Mouse (Mus musculus) induced T-regulatory cell, adult 2 months (primary cell): ENCODE measurements at regions not wholly inside any gene's neighbourhood (a gene's known extent, or its start where the extent isn't known, plus 50 kb on each side); places are given as distances from the start of the nearest gene placed in this dataset.
A peak's percentile ranks its signal among the peaks of the same experiment; 100 is the strongest.
"Not testable (repeated sequence)": the region's sequence is repeated elsewhere in the genome, so short reads cannot be mapped to it uniquely, and the experiment has no call there.

Experiments used
- DNase-seq: peaks from one replicate; pipeline ENCODE4 v3.0.0-alpha.2; 2012; ENCODE audit warnings: low read depth

DNA sequence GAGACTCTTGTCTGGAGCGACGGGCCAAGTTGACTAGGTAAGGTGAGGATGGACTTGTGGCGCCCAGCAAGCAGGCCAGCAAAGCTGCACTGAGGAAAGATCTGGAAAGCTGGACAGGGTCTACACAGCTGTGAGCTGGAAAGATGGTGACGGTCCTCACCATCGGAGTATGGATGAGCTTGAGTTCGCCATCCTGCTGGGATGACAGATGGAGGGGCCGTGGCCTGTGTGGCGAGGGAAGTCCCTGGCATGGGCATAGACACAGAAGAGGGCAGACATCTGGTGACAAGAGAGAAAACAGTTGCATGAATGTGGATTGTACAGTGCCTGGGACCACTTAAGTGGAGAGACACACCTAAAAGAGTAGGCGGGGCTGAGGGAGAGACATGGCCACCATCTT, 57.6 kb downstream of the Tmem270 start:
- DNase-seq: no peak

DNA sequence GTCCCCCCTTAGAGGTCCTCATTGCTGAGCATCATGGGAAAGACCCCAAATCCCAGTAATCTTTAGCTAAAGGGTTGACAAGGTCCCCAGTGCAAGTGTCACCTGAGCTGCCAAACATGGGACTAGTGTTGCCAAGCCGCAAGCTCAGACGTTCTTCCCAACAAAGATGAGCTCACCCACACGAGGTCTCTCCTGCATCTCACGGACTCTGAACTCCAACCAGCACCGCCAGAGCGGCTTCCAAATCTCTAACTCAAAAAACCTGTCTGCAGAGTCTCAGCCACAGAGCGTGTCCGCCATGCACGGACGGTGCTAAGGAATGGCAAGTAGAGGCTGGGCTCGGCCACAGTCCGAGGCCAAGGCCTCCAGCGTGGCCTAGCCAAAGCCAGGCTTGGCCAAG, 58.0 kb downstream of the Tmem270 start:
- DNase-seq: no peak

DNA sequence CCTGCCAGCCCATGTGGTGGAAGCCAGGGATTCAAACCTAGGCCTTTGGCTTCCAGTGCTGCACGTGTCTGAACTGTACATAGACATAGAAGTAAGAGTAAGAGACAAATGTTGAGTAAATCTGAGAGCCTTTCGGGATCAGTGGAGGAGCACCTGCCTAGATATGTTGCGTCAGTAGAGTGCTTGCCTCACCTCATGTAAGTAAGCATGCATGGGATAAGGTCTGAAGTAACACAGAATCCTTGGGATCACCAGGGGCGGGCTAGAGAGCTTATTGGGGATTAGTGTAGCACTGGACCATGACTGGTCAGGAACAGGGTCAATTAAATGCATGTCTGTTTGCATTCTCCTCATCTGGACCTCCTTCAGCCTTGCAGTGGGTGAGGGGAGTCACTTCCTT, 61.1 kb downstream of the Tmem270 start:
- no peak for DNase-seq

DNA sequence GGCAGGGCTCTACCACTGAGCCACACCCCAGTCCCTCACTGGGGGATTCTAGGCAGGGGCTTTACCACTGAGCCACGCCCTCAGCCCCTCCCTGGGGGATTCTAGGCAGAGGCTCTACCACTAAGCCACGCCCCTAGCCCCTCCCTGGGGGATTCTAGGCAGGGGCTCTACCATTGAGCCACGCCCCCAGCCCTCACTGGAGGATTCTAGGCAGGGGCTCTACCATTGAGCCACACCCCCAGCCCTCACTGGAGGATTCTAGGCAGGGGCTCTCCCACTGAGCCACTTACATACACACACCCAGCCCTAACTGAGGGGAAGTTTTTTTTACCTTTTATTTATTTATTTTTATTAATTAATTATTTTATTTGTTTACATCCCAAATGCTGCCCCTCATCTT, 62.3 kb downstream of the Tmem270 start:
- DNase-seq: not testable (repeated sequence)

DNA sequence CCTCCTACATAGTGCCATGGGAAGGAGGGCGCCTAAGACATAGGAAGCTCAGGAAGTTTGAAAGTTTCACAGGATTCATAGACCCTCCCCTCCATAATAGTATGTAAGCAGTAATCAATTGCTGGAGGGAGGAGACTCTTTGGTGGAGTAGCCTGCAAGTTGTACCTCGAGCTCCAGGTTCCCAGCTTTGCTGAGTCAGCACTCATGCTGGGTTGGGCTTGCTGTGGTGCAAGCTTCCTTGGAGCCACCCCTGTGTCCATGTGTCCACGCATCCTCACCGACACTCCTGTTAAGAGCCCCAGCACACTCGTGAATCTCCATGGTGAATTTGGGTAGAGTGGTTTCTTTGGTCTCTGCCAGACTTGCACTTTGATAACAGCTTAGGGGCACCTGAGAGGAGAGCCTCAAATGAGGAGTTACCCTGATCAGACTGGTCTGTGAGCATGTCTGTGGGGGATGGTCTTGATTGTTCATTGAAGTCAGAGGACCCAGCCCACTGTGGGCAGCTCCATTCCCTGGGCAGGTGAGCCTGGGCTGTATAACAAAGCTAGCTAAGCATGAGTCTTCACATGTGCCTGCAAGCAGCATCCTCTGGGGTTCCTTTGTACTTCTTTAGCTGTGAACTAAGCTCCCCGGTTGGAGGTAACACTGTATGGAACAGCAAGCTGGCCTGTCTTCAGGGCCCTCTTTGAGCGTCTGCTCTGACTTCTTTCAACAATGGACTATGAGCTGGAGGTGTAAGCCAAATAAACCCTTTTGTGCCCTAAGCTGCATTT, 65.1 kb downstream of the Tmem270 start:
- DNase-seq: no peak

DNA sequence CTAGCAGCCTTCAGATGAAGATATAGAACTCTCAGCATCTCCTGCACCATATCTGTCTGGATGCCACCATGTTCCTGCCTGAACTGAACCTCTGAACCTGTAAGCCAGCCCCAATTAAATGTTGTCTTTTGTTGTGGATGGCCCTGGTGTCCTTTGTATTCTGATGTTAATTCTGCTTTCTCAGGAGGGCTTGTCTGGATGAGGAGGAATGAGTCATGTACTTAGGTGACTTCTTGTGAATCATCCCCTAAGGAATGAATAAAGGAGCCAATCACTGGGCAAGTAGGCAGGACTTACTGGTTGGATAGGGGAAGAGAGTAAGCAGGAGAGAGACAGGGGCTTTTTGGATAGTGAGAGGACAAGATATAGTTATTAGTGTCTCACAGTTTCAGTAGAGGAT, 70.0 kb downstream of the Tmem270 start:
- DNase-seq: no peak

DNA sequence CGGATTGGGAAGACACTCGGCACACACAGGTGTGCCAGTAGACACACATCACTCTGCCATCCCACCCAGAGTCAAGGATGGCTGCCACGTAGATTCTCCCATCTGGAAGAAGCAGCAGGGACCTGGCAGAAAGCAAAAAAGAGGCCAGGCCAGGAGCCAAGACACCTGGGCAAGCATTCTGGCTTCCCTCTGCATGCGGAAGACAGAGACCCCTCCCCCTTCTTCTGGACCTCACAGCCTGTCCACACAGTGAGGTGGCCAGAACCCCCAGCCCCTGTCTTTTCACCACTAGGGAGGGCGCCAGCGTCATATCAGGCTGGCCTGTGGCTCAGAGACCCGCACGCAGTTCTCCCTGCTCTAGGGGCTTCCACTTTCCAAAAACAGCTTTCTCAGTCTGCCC, 73.6 kb downstream of the Tmem270 start:
- no peak for DNase-seq

DNA sequence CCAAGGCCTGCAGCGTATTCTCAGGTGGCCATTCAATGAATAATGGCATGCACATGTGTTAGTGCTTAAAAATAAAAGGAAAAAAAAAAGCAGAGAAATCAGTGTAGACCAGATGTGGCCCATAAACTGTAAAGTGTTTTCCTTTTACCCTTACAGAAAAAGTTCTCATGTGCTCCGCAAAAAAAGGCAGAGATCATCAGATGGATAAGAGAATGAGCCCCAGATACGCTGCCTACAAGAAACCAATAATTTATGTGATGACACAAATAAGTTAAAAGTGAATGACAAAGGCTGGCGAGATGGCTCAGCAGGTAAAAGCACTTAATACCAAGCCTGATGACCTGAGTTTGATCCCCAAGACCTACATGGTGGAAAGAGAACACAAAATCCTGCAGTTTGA, 70.5 kb upstream of the Eln start:
- DNase-seq: no peak

DNA sequence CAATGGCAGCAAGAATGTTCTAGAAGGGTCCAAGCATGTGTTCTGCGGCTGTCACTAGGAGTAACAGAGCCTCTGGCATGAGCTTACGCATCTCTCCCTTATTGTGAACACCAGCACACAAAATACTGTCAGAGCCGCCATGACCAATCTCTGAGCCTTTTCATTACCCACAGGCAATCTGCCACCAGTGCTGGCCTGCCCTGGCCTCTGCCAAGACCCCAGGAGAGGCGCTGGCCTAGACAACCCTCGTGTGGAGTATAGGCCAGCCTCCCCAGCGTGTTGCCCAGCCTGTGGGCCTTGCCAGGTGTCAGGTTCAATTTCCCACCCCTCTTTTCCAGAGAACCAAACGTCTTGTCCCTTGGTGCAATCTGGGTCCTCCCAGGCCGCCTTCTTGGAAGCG, 62.0 kb upstream of the Eln start:
- DNase-seq: no peak

DNA sequence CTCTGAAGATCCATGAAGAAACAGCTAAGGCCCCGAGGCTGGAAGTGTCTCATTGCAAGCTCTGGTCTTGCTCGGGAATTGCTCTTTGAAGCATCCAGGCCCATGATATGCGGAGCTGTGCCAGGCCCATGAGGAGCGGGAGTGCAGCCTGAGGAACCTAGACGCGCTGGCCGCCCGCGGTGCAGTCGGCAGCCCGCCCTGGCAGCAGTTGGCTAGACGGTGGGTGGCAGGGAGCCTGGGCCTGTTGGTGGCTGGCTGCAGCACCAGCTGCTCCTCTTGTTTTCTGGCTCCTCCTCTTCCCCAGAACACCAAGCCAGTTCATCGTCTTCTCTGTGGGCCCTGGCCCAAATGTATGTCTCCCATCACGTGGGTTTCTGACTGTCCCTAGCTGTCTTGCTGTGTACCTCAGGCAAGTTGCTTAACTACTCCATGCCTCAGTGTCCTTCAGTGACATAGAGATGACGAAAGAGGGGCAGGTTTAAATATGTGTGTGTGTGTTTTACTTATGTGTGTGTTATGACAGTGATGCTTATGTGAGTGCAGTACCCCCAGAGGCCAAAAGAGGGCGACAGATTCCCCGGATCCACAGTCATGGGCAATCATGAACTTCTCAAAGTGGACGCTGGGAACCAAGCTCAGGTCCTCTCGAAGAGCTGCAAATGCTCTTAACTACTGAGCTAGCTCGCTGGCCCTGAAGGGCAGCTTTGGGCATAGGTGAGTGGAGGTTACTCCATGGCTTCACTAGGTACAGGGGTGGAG, 57.3 kb upstream of the Eln start:
- peak; percentile 8 for DNase-seq

DNA sequence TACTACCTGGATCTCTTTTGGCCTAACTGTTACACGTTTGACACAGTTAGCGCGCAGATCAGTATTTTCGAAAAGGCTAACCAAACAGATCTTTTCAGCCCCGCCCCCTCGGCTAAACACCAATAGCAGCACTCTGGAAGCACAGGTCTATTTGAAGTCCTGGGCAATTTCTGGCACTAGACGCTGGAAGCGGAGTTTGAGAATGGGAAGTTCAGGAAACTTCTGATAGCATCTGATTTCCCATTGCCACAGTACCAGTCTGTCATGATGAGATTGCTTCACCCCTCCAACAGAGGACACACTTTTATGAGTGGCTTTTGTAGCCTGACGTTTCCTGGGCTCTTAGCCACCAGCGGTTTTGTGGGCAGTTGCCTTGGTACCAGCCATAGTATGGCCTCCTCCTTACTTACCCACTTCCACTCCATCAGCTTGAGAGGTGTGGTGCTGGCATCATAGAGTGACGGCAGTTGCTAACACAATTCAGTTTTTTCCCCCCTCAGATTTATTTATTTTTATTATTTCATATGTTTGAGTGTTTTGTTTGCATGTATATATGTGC, 55.1 kb upstream of the Eln start:
- peak; percentile 8 for DNase-seq

DNA sequence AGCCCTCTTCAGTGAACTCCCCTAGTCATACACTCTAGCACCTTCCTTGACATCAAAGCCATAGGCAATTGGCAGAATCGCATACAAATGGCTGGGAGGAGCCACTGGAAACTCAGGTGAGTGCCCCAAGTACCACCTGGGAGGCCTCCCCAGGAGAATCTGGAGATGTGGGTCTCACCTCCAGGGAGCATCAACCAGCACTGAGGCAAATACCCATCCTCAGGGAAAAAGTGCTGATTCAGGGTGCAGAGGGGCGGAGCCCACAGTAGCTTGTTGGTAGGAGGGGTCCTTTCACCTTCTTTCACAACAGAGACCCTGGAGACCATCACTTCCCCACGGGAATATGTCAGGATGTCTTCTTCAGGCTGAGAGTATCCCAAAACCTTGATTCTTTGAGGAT, 53.4 kb upstream of the Eln start:
- no peak for DNase-seq

DNA sequence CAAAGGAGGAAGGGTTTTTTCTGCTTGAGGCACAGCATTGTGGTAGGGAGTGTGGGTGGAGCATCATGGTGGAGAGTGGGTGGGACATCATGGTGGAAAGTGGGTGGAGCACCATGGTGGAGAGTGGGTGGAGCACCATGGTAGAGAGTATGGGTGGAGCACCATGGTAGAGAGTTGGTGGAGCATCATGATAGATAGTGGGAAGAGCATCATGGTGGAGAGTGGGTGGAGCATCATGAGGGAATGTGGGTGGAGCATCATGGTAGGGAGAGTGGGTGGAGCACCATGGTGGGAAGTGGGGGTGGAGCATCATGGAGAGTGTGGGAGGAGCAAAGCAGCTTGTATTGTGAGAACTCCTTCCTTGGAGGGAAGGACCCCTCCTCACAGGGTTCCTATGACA, 52.8 kb upstream of the Eln start:
- DNase-seq: no peak

DNA sequence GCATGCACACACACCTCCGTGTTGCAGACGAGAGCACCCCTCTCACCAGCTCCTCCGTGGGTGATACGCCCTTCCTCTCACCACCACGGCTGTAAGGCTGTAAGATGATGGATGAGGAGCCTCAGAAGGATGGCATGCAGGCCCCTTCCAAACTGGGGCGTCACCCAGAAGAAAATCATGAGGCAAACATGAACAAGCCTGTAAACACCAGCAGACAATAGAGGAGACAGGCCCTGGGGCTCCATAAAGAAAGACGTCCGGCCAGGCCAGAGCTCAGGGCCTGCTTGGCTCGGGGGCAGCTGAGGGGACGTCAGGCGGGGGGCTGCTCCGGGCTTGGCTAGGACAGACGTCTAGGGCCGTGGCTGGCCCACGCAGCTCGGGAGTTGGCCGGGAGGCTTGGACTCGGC, 50.6 kb upstream of the Eln start:
- no peak for DNase-seq
